Mouse (Mus musculus): ENCODE measurements around the gene Aff2. TPM values are rescaled to one million over a fixed set of nuclear protein-coding genes. Genes with fewer than 3 reads are reported as not detected.

Aff2 gene
- polyA plus RNA-seq, 2 experiments = 0.10 to 0.11 TPM

- Histone ChIP-seq H3K4me1 (replicated peaks; ENCODE audit: control insufficient read depth in 2 of 2, insufficient read depth in 2 of 2, low read length in 1 of 2) (no peaks in the 10 kb centered on the region), H3K9ac (replicated peaks) (no peak overlapping the region), H3K4me3 (ENCODE audit: insufficient read depth in 1 of 2, low read depth in 2 of 2, low read length in 2 of 2) (no peak overlapping the region), H3K9me3 (ENCODE audit: control insufficient read depth, low read length) (no peaks in the 10 kb centered on the region), H3K36me3 (replicated peaks; ENCODE audit: control insufficient read depth, insufficient read depth, low read depth) (no peaks in the 10 kb centered on the region), H3K4me2 (ENCODE audit: low read depth) (no peak overlapping the region), H3K27ac (no peak overlapping the region), H3K27me3 (ENCODE audit: control insufficient read depth, insufficient read depth, low read length) (no peaks in the 10 kb centered on the region)
- 73% methylated on average over 5 of the region's 5 CpGs for WGBS (ENCODE audit: insufficient replicate concordance)
- TF ChIP-seq CTCF (IDR thresholded peaks at IDR 0.05; ENCODE audit: low read depth) (no peak), EP300 (IDR thresholded peaks at IDR 0.05; ENCODE audit: low read depth) (no peak)
- DNase-seq (ENCODE audit: low read depth in 3 of 3, low spot score in 3 of 3) (no peak), ATAC-seq (ENCODE audit: insufficient read depth) (no peak)
These were observed 507.5 kb downstream of the Aff2 start for GRCm38 (mm10) chrX:69867601-69868000.

- H3K9me3 ChIP-seq (ENCODE audit: control insufficient read depth, low read length) = no peaks in the 10 kb centered on the region
- DNase-seq (ENCODE audit: low read depth in 3 of 3, low spot score in 3 of 3) = no peak
- H3K4me3 ChIP-seq (ENCODE audit: insufficient read depth in 1 of 2, low read depth in 2 of 2, low read length in 2 of 2) = no peak overlapping the region
- H3K27ac ChIP-seq = no peak overlapping the region
- no peak overlapping the region for H3K9ac ChIP-seq (replicated peaks)
- no peaks in the 10 kb centered on the region for H3K36me3 ChIP-seq (replicated peaks; ENCODE audit: control insufficient read depth, insufficient read depth, low read depth)
- H3K4me1 ChIP-seq (replicated peaks; ENCODE audit: control insufficient read depth in 2 of 2, insufficient read depth in 2 of 2, low read length in 1 of 2) = no peaks in the 10 kb centered on the region
- H3K4me2 ChIP-seq (ENCODE audit: low read depth) = no peak overlapping the region
- no peak for ATAC-seq (ENCODE audit: insufficient read depth)
- 39% methylated on average over 3 of the region's 3 CpGs for WGBS (ENCODE audit: insufficient replicate concordance)
- no peaks in the 10 kb centered on the region for H3K27me3 ChIP-seq (ENCODE audit: control insufficient read depth, insufficient read depth, low read length)
- no peak for TF ChIP-seq EP300 (IDR thresholded peaks at IDR 0.05; ENCODE audit: low read depth)
These were observed 531.6 kb downstream of the Aff2 start for GRCm38 (mm10) chrX:69891713-69892112.

All from liver, embryonic 14.5 days (tissue).